Mouse (Mus musculus): Measurements from ENCODE around the gene Glrx.
A peak's percentile ranks its signal among the peaks of the same experiment; 100 is the strongest.

Gene Glrx

DNA sequence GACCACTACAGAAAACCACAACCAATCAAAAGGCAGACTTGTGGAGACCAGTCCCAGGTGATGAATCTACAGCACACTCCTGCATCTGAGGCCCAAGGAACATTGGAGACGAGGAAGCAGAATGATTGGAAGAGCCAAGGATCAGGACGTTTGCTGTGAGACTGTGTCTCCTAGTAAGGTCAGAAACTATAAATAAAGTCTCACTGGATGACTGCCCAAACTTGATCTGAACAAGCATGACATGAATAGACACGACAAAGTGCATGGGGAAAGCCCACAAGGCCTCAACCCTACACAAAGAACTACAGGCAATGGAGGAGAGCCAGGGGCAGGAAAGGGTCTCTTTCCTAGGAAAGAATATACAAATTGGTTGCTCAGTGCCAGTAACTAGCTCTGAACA is 44.1 kb downstream of the Glrx start:
- DNase-seq (ENCODE audit: low read depth, low spot score): peak; percentile 79

GRCm38 (mm10) chr13:75891868-75892267 is 52.2 kb downstream of the Glrx start:
- no peak for DNase-seq (ENCODE audit: low read depth, low spot score)

- DNase-seq (ENCODE audit: low read depth, low spot score): no peak
Observed at GRCm38 (mm10) chr13:75892291-75892690, 52.6 kb downstream of the Glrx start.

DNA sequence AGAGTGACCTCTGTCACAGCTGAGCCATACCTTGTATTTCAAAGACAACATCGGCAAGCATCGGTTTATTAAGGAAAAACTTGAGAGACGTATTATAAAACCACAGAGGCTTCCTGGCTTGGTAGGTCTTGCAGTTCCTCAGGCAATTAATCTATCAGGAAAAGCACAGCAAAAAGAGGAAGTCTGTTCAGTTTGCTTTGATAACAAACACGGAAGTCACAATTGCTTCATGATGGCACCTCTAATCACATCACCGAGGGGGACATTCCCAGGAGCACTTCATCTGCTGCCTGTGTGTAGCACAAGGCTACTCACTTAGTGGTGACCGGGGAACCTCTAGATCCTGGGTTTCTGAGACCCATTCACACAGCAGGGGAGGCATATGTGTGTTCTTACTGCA is 53.2 kb downstream of the Glrx start:
- DNase-seq (ENCODE audit: low read depth, low spot score): no peak

Data from skeletal muscle tissue, adult 2 months (tissue).